Mouse (Mus musculus): Measurements from ENCODE around the gene Dvl2. TPM values are rescaled to one million over a fixed set of nuclear protein-coding genes. Genes with fewer than 3 reads are reported as not detected.
"Not testable (repeated sequence)": the region's sequence is repeated elsewhere in the genome, so short reads cannot be mapped to it uniquely, and the experiment has no call there.

Gene Dvl2
- polyA plus RNA-seq (2015; fragmentation: Nextera tagmentation; extraction: Ambion mirVana) = 30.4 and 31.0 TPM in 2 replicates

DNA sequence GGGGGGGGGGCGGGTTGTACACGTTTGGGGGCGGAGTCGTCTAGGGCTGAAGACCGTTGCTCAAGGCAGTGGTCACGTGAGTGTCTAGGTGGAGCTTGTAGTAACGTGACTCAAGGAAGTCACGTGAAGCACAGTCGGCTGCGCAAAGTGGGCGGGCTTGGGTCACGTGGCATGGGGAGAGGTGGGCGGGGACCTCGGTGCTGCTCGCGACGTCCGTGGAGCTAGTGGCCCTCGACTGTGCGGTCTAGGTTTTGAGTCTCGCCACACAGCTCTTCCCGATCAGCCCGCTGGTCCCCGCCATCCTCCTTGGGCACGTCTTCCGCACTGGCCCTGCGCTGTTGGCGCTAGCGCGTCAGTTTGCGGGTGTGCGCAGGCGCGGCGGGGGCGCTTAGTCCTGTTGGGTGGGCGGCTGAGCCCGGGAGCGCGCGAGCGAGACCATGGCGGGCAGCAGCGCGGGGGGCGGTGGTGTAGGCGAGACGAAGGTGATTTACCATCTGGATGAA is at the start of gene Dvl2:
Gene Dvl2 (plus strand): TSS at position 200 of the 503 bp plus-strand sequence.
- H3K4me2 ChIP-seq = peak within 1 kb of the TSS; percentile 83
- peak within 1 kb of the TSS; percentile 67 for H3K4me3 ChIP-seq
- H3K4me1 ChIP-seq = peaks cover 56% of the 10 kb centered on the region
- WGBS = under 1% methylated on average over 48 of the region's 48 CpGs
- H3K27ac ChIP-seq = peak within 1 kb of the TSS; percentile 98
- H3K27me3 ChIP-seq (replicated peaks) = no peaks in the 10 kb centered on the region
- H3K9ac ChIP-seq = peak within 1 kb of the TSS; percentile 69
- peaks cover 9% of the 10 kb centered on the region for H3K36me3 ChIP-seq (replicated peaks)
- peak; percentile 60 for ATAC-seq (replicated peaks)
- no peaks in the 10 kb centered on the region for H3K9me3 ChIP-seq

DNA sequence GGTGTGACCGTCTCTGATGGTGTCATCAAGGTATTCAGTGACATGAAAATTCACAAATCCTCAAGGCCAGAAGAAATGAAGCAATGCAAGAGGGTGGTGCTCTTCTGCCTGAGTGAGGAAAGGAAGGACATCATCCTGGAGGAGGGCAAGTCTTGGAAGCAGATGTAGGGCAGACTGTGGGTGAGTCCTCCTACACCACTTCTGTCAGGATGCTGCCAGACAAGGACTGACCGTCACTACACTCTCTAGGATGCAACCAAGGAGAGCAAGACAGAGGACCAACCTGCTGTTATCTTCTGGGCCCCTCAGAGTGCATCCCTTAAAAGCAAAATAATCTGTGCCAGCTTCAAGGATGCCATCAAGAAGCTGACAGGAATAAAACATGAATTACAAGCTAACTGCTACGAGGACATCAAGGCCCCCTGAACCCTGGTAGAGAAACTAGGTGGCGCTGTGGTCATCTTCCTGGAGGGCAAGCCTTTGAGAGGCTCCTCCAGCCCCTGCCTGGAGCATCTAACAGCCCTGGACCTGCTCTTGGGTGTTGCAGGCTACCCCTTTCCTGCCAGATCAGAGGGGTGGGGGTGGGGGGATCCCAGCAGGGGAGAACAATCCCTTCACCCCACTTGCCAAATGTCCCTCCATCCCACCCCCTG is 49.5 kb upstream of the Dvl2 start:
- no peak for ATAC-seq (replicated peaks)
- no peak overlapping the region for H3K9ac ChIP-seq
- H3K27me3 ChIP-seq (replicated peaks) = 0 out of 2 replicates have a peak, but pooled peaks cover 7% of the 10 kb centered on the region
- no peaks in the 10 kb centered on the region for H3K36me3 ChIP-seq (replicated peaks)
- no peak overlapping the region for H3K4me3 ChIP-seq
- H3K4me1 ChIP-seq = peaks cover 16% of the 10 kb centered on the region
- no peak overlapping the region for H3K27ac ChIP-seq
- no peak overlapping the region for H3K4me2 ChIP-seq
- WGBS = 41% methylated on average over 4 of the region's 4 CpGs
- no peaks in the 10 kb centered on the region for H3K9me3 ChIP-seq

DNA sequence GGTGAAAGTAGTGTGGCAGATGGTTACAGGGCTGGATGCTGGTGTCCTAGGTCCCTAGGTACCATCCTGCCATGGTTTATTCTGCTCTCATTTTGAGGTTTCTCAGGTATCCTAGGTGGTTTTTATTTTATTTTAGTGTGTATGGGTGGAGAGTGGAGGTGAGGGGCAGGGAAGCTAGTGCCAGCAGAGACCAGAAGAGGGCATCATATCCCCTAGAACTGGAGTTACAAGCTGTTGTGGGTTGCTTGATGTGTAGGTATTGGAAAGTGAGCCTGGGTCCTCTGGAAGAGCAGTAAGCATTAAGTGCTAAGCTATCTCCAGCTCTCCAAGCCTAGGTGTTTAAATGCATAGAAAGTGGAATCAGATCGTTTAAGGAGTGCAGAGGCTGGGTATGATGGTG is 48.1 kb upstream of the Dvl2 start:
- no peak for ATAC-seq (replicated peaks)
- Histone ChIP-seq H3K27ac (no peak overlapping the region), H3K36me3 (replicated peaks) (no peaks in the 10 kb centered on the region), H3K9me3 (no peaks in the 10 kb centered on the region), H3K4me1 (peaks cover 15% of the 10 kb centered on the region), H3K4me2 (no peak overlapping the region), H3K9ac (no peak overlapping the region), H3K4me3 (no peak overlapping the region), H3K27me3 (replicated peaks) (0 out of 2 replicates have a peak, but pooled peaks cover 13% of the 10 kb centered on the region)
- WGBS = 50% methylated on average over 1 of the region's 1 CpGs

DNA sequence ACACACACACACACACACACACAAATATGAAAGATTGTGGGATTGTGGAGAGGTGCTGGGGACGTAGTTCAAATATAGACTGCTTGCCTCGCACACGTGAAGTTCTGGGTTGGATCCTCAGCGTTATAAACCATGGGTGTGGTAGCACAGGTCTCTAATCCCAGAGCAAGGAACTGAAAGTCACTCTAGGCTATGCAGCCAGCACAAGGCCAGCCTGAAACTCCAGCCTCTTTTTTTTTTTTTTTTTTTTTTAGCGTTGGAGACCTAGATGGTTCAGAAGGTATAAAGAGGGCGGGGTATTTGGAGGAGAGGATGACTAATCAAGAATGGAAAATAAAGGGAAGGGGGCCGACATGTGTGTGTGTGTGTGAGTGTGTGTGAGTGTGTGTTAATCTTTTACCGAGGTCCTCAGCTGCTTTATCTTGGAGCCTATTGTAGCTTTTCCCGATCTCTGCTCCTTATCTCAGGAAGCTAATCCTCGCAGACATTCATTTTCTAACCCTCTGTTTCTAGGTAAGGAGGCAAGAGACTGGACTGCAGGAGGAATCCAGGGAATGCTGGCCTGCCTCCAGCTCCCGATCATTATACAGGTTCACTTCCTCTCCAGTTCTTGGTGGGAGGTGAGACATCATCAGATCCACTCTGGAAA is 47.0 kb upstream of the Dvl2 start:
- Histone ChIP-seq H3K27ac (no peak overlapping the region), H3K4me1 (peaks cover 4% of the 10 kb centered on the region), H3K36me3 (replicated peaks) (no peaks in the 10 kb centered on the region), H3K9ac (no peak overlapping the region), H3K4me3 (no peak overlapping the region), H3K9me3 (no peaks in the 10 kb centered on the region), H3K4me2 (no peak overlapping the region), H3K27me3 (replicated peaks) (0 out of 2 replicates have a peak, but pooled peaks cover 13% of the 10 kb centered on the region)
- WGBS = 64% methylated on average over 11 of the region's 11 CpGs
- no peak for ATAC-seq (replicated peaks)

DNA sequence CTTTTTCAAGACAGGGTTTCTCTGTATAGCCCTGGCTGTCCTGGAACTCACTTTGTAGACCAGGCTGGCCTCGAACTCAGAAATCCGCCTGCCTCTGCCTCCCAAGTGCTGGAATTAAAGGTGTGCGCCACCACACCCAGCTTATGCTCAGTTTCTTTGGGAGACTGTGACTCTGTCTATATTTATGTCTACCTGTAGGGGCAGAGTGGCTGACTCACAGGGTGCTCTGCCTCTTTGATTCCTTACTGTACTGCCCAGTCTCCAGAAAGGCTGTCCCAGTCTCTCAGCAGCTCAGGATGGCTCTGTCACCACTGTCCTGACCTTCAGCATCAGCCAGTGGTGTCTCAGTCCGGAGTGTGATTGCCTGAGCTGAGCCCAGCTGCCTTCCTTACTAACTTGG is 44.8 kb upstream of the Dvl2 start:
- H3K27me3 ChIP-seq (replicated peaks) = 0 out of 2 replicates have a peak, but pooled peaks cover 12% of the 10 kb centered on the region
- H3K9me3 ChIP-seq; ATAC-seq (replicated peaks); H3K4me2 ChIP-seq; H3K9ac ChIP-seq; H3K4me3 ChIP-seq; H3K4me1 ChIP-seq; H3K36me3 ChIP-seq (replicated peaks); H3K27ac ChIP-seq: not testable (repeated sequence)
- WGBS = 79% methylated on average over 4 of the region's 4 CpGs

DNA sequence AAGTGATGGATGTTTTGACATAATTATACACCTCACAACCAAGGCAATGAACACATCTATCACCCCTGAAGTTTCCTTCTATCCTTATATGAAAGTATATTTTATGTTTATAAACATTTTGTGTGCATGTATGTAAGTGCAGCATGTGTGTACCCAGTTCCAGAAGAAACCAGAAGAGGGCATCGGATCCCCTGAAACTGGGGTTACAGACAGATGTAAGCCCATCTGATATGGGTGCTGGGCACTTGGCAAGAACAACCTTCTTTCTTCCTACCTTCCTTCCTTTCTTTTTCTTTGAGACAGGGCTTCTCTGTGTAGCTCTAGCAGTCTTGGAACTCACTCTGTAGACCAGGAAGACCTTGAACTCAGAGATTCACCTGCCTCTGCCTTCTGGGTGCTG is 44.2 kb upstream of the Dvl2 start:
- Histone ChIP-seq H3K4me3 (no peak overlapping the region), H3K36me3 (replicated peaks) (no peaks in the 10 kb centered on the region), H3K9ac (no peak overlapping the region), H3K27me3 (replicated peaks) (peaks cover 15% of the 10 kb centered on the region; the same call in 1 of the 2 replicates), H3K9me3 (no peaks in the 10 kb centered on the region), H3K4me2 (no peak overlapping the region), H3K4me1 (no peaks in the 10 kb centered on the region), H3K27ac (no peak overlapping the region)
- ATAC-seq (replicated peaks) = no peak
- 85% methylated on average over 1 of the region's 1 CpGs for WGBS

DNA sequence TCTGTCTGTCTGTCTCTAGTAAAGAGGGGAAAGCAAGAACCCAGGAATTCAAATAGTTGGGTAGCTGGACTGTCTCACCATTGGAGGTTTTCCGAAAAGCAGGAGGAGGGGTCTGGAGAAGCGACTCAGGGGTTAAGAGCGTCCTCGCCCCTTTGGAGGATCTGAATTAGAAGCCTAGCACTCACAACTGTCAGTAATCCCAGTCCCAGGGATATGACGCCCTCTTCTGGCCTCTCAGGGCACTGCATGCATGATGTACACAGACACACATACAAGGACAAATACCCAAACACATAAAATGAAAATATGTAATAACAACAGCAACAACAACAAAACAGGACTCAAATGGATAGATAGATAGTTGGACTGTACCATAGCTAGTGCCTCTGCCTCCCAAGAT is 39.8 kb upstream of the Dvl2 start:
- WGBS = 28% methylated on average over 5 of the region's 5 CpGs

DNA sequence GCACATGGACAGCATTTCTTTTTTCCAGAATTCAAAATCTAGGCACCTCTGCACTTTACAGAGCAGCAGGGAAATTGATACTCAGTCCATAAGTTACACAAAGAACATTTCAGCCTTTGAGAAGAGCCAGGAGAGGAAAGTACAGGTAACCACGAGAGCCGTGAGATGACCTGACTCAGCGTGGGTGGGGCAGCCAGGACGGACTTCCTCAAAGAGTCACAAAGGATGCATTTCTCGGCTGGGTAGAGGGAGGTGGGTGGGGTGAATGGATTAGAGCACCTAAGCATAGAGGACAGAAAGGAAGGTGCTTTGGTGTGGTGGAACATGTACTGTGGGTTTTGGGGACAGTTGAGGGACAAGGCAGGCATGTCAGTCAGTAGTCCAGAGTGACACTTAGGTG is 38.6 kb upstream of the Dvl2 start:
- ATAC-seq (replicated peaks) = no peak
- no peak overlapping the region for H3K4me3 ChIP-seq
- no peak overlapping the region for H3K4me2 ChIP-seq
- no peaks in the 10 kb centered on the region for H3K9me3 ChIP-seq
- H3K27me3 ChIP-seq (replicated peaks) = peaks cover 60% of the 10 kb centered on the region
- H3K9ac ChIP-seq = no peak overlapping the region
- H3K36me3 ChIP-seq (replicated peaks) = no peaks in the 10 kb centered on the region
- H3K4me1 ChIP-seq = peaks cover 12% of the 10 kb centered on the region
- WGBS = 56% methylated on average over 5 of the region's 5 CpGs
- no peak overlapping the region for H3K27ac ChIP-seq

More for the DNA sequence above, 39.8 kb upstream of the Dvl2 start:
- no peaks in the 10 kb centered on the region for H3K36me3 ChIP-seq (replicated peaks)
- ATAC-seq (replicated peaks) = no peak
- no peak overlapping the region for H3K9ac ChIP-seq
- H3K9me3 ChIP-seq = no peaks in the 10 kb centered on the region
- H3K27me3 ChIP-seq (replicated peaks) = peaks cover 53% of the 10 kb centered on the region
- H3K27ac ChIP-seq = no peak overlapping the region
- H3K4me3 ChIP-seq = no peak overlapping the region
- peaks cover 4% of the 10 kb centered on the region for H3K4me1 ChIP-seq
- no peak overlapping the region for H3K4me2 ChIP-seq

DNA sequence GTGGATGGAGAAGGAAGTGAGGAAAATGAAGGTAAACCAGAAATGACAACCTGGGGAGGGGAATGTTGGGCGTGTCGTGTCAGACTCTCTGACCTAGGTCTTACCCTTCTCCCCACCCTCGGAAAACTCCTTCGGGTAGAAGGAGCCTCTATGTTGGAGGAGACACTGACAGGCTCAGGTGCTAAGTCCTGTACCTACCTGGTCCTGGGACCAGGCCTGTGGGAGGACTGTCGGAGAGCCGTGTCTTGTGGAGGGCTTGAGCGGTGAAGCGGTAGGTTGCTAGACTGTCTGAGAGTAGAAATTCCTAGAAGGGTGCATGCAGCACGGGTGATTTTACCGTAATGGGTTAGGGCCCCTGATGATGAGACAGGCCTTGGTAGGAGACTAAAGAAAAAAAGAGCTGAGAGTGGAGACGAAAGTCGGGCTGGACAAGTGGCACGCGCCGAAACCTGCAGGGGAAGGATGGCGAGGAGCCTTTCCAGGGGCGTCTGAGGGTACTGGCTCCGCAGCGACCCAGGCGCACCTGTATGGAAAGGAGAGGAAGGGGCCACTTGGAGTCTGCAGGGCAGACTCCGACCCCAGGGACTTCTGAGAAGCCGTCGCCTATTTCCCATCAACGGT is 35.6 kb upstream of the Dvl2 start, which contains the start of gene Cldn7:
Gene Cldn7 (plus strand): TSS at position 130 of the 621 bp plus-strand sequence.
- Histone ChIP-seq H3K27me3 (replicated peaks) (peaks cover 75% of the 10 kb centered on the region), H3K27ac (no peak within 1 kb of the TSS), H3K4me1 (peaks cover 12% of the 10 kb centered on the region), H3K4me2 (peak within 1 kb of the TSS; percentile 29), H3K9me3 (no peaks in the 10 kb centered on the region), H3K4me3 (0 out of 2 replicates have a peak within 1 kb of the TSS, but pooled peaks have one; percentile 11), H3K36me3 (replicated peaks) (0 out of 2 replicates have a peak, but pooled peaks cover 15% of the 10 kb centered on the region), H3K9ac (no peak within 1 kb of the TSS)
- ATAC-seq (replicated peaks) = no peak
- 14% methylated on average over 24 of the region's 24 CpGs for WGBS

DNA sequence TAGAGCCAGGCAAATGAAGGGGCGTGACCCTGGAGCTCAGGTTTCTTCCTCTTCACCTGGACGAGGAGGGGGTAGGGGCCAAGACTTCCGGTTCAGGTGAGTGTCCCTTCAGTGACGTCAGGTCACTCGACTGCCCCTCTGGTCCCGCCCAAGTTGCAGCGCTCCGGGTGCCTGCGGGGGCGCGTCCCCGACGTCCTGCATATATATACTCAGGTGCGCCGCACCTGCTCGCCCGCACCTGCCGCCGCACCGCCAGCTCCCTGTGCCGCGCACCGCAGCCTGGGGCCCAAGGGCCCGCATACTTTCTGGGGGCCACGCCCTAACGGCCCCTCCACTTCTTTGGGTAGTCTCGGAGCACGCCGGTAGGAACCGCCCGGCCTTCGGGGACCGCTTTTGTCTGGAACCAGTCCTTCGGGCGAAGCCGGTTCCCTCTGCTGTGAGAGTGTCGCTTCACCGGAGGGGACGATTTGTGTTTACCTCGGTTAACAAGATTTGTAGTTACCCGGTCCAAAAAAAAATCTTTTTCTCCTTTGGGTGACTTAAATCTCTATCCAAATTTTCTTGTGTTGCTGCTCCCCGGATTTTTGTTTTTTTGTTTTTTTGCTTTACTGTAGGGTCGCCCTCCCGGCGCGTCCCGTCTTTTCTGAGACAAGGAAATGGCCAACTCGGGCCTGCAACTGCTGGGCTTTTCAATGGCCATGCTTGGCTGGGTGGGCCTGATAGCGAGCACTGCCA is 35.0 kb upstream of the Dvl2 start:
- H3K36me3 ChIP-seq (replicated peaks) = peaks cover 20% of the 10 kb centered on the region; the same call in 1 of the 2 replicates
- no peak overlapping the region for H3K27ac ChIP-seq
- no peak overlapping the region for H3K9ac ChIP-seq
- 3% methylated on average over 49 of the region's 49 CpGs for WGBS
- peak overlapping the region; percentile 41 for H3K4me2 ChIP-seq
- no peaks in the 10 kb centered on the region for H3K9me3 ChIP-seq
- H3K4me1 ChIP-seq = peaks cover 12% of the 10 kb centered on the region
- peaks cover 75% of the 10 kb centered on the region for H3K27me3 ChIP-seq (replicated peaks)
- ATAC-seq (replicated peaks) = no peak
- 0 out of 2 replicates have a peak overlapping the region, but pooled peaks have one; percentile 11 for H3K4me3 ChIP-seq

DNA sequence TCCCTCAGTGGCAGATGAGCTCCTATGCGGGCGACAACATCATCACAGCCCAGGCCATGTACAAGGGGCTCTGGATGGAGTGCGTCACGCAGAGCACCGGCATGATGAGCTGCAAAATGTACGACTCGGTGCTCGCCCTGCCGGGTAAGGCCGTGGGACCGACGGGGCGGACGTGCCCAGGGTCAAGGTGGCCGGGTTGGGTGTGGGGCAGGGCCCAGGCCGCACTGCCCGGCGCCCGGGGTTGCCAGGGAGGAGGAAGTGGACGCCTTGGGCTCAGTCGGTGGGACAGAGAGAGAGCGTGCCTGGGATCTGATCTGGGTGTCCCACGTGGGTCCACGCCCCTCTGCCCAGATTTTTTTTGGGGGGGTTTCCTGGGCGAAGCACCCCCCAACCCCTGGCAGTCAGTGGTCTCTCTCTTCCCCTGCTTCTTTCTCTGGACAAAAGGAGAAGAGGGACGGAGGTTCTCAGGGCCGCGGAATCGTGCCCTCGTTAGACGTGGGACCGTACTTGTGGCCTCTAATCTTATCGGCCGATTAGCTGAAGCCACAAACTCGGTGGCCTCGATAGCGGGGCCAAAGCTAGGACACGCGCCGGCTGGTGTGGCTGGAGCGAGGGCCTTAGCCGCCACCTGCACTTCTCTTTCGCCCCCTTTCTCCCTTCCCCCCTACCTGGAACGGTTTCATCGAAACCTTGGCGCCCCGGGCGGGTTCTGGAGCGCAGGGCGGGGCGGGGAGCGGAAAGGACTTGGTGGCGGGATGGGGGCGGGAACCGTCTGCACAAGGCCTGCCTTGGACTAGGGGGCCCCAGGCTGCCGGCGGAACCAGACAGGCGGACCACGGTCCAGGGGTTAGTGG is 34.2 kb upstream of the Dvl2 start:
- peak overlapping the region; percentile 26 for H3K4me3 ChIP-seq
- H3K9ac ChIP-seq = no peak overlapping the region
- peak overlapping the region; percentile 41 for H3K4me2 ChIP-seq
- H3K4me1 ChIP-seq = peaks cover 12% of the 10 kb centered on the region
- WGBS = 1% methylated on average over 57 of the region's 59 CpGs
- H3K27me3 ChIP-seq (replicated peaks) = peaks cover 71% of the 10 kb centered on the region
- ATAC-seq (replicated peaks) = 0 out of 2 replicates have a peak, but pooled peaks have one; percentile 14
- peaks cover 20% of the 10 kb centered on the region; the same call in 1 of the 2 replicates for H3K36me3 ChIP-seq (replicated peaks)
- no peak overlapping the region for H3K27ac ChIP-seq
- H3K9me3 ChIP-seq = no peaks in the 10 kb centered on the region

Measured in midbrain, embryonic 15.5 days (tissue).